Comparison of ENCODE assay signal across 17 mouse cellular contexts in genomic region chr3:100582721-100583355, GRCm38 (mm10).
"Had no signal": no experiment of that assay in that cellular context is flagged by ENCODE, and none has a peak within 500 bp of the region (broad histone marks: within the 10 kb centered on the region; RNA-seq: fewer than 3 reads in every experiment).

No protein-coding gene starts in this region.

- H3K27ac ChIP-seq: liver, embryonic 14.5 days; midbrain, embryonic 10.5 days; midbrain, embryonic 12.5 days; midbrain, embryonic 15.5 days; neural tube, embryonic 13.5 days; neural tube, embryonic 15.5 days had no signal

- DNase-seq: lung, adult 18-20 months; lung, embryonic 14.5 days; lung, postnatal 10 days; lung, postnatal 4 days; right cerebral cortex, adult 18-20 months; right cerebral cortex, postnatal 25 days; right cerebral cortex, postnatal 4 days; spleen, adult 18-20 months; thymus, adult 18-20 months; thymus, postnatal 14 days; thymus, postnatal 36 days had no signal

- H3K4me3 ChIP-seq: midbrain, embryonic 10.5 days; midbrain, embryonic 12.5 days; midbrain, embryonic 15.5 days; neural tube, embryonic 13.5 days; neural tube, embryonic 15.5 days had no signal
